Mouse (Mus musculus) granulocyte monocyte progenitor cell, adult 5-6 weeks (primary cell): ENCODE measurements around the gene Mettl13. TPM values are rescaled to one million over a fixed set of nuclear protein-coding genes. Genes with fewer than 3 reads are reported as not detected.
A peak's percentile ranks its signal among the peaks of the same experiment; 100 is the strongest.

ENCODE experiments used
- ATAC-seq: replicated peaks from 2 replicates; pipeline ENCODE4 v1.8.0; 2016; ENCODE audit warnings: mild to moderate bottlenecking, moderate TSS enrichment, inconsistent platforms; ENCODE audit not compliant: poor library complexity, severe bottlenecking
- total RNA-seq, 2 experiments: library from RNA; stranded (forward) in 1 of 2; stranded (reverse) in 1 of 2; fragments of 200-712, 200-1000 nt in 1 of 2; fragments of >200 nt in 1 of 2; fragmentation: Nextera tagmentation in 1 of 2; gene quantifications; 2 replicates each; pipeline ENCODE4 v1.2.3; 2014 to 2017

Gene Mettl13
- total RNA-seq, 2 experiments from 2014 or later, result 13.5 to 20.6 TPM

DNA sequence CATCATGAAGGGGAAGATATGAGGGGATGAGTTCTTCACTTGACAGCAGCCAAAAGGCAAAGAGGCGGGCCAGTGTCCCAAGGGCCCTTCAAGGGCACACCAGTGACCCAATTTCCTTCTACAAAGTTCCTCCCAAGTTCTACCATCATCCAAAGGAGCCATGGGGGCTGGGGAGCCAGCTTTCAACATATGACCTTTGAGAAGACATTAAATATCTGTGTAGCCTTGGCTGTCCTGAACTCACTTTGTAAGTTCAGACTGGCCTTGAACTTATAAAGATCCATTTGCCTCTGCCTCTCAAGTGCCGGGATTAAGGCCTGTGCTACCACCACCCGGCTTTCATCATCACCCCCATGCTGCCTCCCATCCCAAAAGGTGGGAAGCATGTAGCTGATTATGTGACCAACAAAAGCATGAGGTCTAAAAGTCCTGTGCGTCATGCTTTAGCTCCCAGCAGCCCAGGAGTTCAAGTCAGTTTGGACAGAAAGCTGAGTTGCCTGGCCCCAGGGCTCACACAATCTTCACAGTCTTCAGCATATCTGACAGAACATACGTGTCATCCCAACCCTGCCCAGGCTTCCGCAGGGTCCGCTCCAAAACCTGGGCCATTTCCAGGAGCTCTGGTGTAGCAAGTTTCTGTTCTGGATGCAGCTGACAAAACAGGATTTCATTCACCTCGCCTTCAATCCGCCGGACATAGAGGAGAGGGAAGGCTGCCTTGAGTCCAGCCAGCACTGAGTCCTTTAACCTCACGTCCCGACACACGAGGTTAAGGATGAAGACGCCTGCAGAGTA lies 14.4 kb downstream of the Mettl13 start:
- ATAC-seq, result no peak

GRCm38 (mm10) chr1:162532330-162532729 lies 16.0 kb downstream of the Mettl13 start:
- ATAC-seq, result no peak

DNA sequence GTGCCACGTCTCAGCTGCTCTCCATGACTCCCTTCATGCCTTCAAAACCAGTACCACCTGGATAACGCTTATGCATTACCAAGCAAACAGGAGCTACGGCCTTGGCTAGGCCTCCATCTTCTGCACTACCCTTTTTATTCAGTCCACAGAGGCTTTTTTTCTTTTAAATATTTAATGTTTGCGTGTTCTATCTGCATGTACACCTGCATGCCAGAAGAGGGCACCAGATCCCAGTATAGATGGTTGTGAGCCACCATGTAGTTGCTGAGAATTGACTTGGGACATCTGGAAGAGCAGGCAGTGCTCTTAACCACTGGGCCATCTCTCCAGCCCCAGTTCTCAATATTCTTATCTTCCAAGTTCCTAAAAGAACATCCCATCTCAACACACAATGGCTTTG lies 16.8 kb downstream of the Mettl13 start:
- no peak for ATAC-seq

- no peak for ATAC-seq
Measured at GRCm38 (mm10) chr1:162530666-162531065, 17.7 kb downstream of the Mettl13 start.

DNA sequence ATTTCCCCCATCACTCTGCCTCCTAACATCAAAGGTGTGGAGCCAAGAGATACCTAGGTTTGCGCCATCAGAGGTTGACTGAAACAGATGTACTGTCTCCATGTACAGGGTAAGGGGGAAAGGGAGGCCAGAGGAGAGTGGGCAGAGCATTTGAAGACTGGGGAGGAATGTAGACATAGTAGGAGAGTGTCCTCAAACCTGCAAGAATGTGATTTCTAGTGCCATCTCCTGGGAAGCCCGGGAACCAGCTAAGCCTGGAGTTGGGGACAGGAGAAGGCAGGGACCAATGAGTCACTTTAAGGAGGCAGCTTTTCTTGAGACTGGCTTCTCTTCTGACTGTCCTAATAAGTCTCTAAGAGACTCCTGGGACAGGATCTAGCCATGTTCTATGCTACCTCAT lies 18.7 kb downstream of the Mettl13 start:
- ATAC-seq, result no peak

- no peak for ATAC-seq
Measured at GRCm38 (mm10) chr1:162515116-162515515, 33.2 kb downstream of the Mettl13 start.

DNA sequence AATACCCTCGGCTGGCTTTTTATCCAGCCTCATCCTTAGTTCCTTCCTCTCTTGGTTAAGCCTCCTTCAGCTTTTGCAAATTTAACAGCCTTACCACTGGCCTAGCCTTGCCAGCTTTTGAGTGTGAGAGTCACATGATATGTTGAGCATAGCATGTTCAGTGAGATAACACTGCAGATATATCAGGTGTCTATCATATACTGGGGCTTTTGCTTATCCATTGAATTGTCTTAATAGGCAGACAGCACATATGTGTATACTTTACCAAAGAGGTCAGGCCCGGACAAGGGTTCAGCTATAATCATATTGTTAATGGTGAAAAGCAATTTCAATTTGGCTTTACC lies 38.4 kb downstream of the Mettl13 start:
- ATAC-seq, result no peak

GRCm38 (mm10) chr1:162509329-162510012 lies 38.9 kb downstream of the Mettl13 start:
- peak; percentile 37 for ATAC-seq

- ATAC-seq, result peak; percentile 35; the same call in 1 of the 2 replicates
Measured at GRCm38 (mm10) chr1:162508211-162509005, 39.9 kb downstream of the Mettl13 start.

DNA sequence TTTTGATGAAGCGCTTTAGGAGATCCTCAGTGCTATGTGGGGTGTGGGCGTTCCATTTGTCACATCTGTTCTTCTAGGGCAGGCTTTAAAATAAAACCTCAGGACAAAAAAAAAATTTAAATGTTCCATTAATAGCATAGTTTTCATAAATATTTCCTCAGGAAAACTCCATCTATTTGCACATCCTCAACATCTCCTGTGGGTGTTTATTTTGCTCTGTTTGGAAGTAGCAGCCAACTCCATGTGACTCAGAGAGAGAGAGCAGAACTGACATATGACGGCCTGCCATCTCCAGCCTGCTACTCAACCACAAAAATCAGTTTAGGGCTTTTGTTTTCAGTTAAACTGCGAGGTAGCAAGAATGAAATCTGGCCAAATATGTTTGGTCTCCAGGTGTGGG lies 41.8 kb downstream of the Mettl13 start:
- ATAC-seq, result no peak

- peak; percentile 50; the same call in 1 of the 2 replicates for ATAC-seq
Measured at GRCm38 (mm10) chr1:162505649-162506048, 42.7 kb downstream of the Mettl13 start.

Other genes with a start within 250 kb of the Mettl13 start
- gene Dnm3, start 70.5 kb downstream of the Mettl13 start, total RNA-seq (2014; fragmentation: Nextera tagmentation), result not detected in 2 replicates
- not detected in 2 replicates for gene Dnm3, start 70.5 kb downstream of the Mettl13 start, total RNA-seq (2017)
- gene Vamp4, start 22.0 kb upstream of the Mettl13 start, total RNA-seq (2014; fragmentation: Nextera tagmentation), result 27.1 and 31.9 TPM in 2 replicates
- gene Vamp4, start 22.0 kb upstream of the Mettl13 start, total RNA-seq (2017), result 26.7 and 27.2 TPM in 2 replicates
- not detected in 2 replicates for gene Myoc, start 90.6 kb upstream of the Mettl13 start, total RNA-seq (2014; fragmentation: Nextera tagmentation)
- gene Myoc, start 90.6 kb upstream of the Mettl13 start, total RNA-seq (2017), result not detected in 2 replicates
- not detected in 2 replicates for gene Myocos, start 109.7 kb upstream of the Mettl13 start, total RNA-seq (2014; fragmentation: Nextera tagmentation)
- gene Myocos, start 109.7 kb upstream of the Mettl13 start, total RNA-seq (2017), result not detected in 2 replicates
- gene Prrc2c, start 192.0 kb upstream of the Mettl13 start, total RNA-seq (2014; fragmentation: Nextera tagmentation), result 226 and 227 TPM in 2 replicates
- gene Prrc2c, start 192.0 kb upstream of the Mettl13 start, total RNA-seq (2017), result 132 and 152 TPM in 2 replicates